Mouse (Mus musculus): ENCODE results near the gene H2-D1. TPM values are rescaled to one million over a fixed set of nuclear protein-coding genes. Genes with fewer than 3 reads are reported as not detected.
A peak's percentile ranks its signal among the peaks of the same experiment; 100 is the strongest.

Gene H2-D1
- total and polyA plus RNA-seq, 3 experiments: 659 to 944 (median 880) TPM

GRCm38 (mm10) chr17:35224641-35225040 is 37.9 kb upstream of the H2-D1 start:
- no peak overlapping the region for H3K9ac ChIP-seq (ENCODE audit: insufficient read depth, low read depth)
- dilution Hi-C loops (cut with MboI; ENCODE audit: extremely low pct_ligation_motif_present, extremely low pct_unique_long_range_greater_than_20kb, low sequenced_read_pairs) (no loop called here), in situ Hi-C loops (cut with MboI; ENCODE audit: low pct_ligation_motif_present, low pct_unique_long_range_greater_than_20kb, low sequenced_read_pairs) (no loop called here)
- no peak for DNase-seq (ENCODE audit: extremely low read depth)
- peaks cover 48 to 76% of the 10 kb centered on the region in 2 experiments for H3K36me3 ChIP-seq (replicated peaks in 1 of 2; ENCODE audit: control insufficient read depth in 1 of 2, insufficient read depth in 1 of 2, low read length in 1 of 2)
- H3K4me2 ChIP-seq (ENCODE audit: insufficient read depth, low read depth, poor library complexity, severe bottlenecking): no peak overlapping the region
- TF ChIP-seq MAZ (IDR thresholded peaks at IDR 0.05; ENCODE audit: low read depth, low read length) (no peak), ELF1 (IDR thresholded peaks at IDR 0.05; ENCODE audit: low read depth, low read length) (no peak), MAX (IDR thresholded peaks at IDR 0.05; ENCODE audit: low read length) (no peak), RCOR1 (conservative IDR thresholded peaks at IDR 0.05; ENCODE audit: low read depth, low read length) (no peak), SMC3 (IDR thresholded peaks at IDR 0.05; ENCODE audit: low read depth, low read length) (peak; percentile 13; the same call in 1 of the 2 replicates)
- peaks cover 21 to 76% of the 10 kb centered on the region in 2 experiments for H3K4me1 ChIP-seq (ENCODE audit: control insufficient read depth in 1 of 2, insufficient read depth in 2 of 2)
- no peak overlapping the region for H3K4me3 ChIP-seq (replicated peaks in 1 of 3; ENCODE audit: low read depth in 2 of 3, low read length in 2 of 3, poor library complexity in 1 of 3)
- H3K27me3 ChIP-seq (replicated peaks): no peaks in the 10 kb centered on the region
- H3K27ac ChIP-seq (ENCODE audit: insufficient read depth, low read depth): no peak overlapping the region
- H3K9me3 ChIP-seq (replicated peaks; ENCODE audit: low read length): no peaks in the 10 kb centered on the region
- no peaks in the 10 kb centered on the region; the same call in none of the 2 replicates for H3K79me2 ChIP-seq (replicated peaks; ENCODE audit: control insufficient read depth, extremely low read depth, insufficient read depth, poor library complexity, severe bottlenecking)

- no peak overlapping the region for H3K4me3 ChIP-seq (replicated peaks in 1 of 3; ENCODE audit: low read depth in 2 of 3, low read length in 2 of 3, poor library complexity in 1 of 3)
- H3K4me1 ChIP-seq (ENCODE audit: control insufficient read depth in 1 of 2, insufficient read depth in 2 of 2): peaks cover 15 to 75% of the 10 kb centered on the region in 2 experiments
- H3K27me3 ChIP-seq (replicated peaks): no peaks in the 10 kb centered on the region
- no peak for DNase-seq (ENCODE audit: extremely low read depth)
- in situ Hi-C loops (cut with MboI; ENCODE audit: low pct_ligation_motif_present, low pct_unique_long_range_greater_than_20kb, low sequenced_read_pairs) (no loop called here), dilution Hi-C loops (cut with MboI; ENCODE audit: extremely low pct_ligation_motif_present, extremely low pct_unique_long_range_greater_than_20kb, low sequenced_read_pairs) (no loop called here)
- H3K36me3 ChIP-seq (replicated peaks in 1 of 2; ENCODE audit: control insufficient read depth in 1 of 2, insufficient read depth in 1 of 2, low read length in 1 of 2): peaks cover 50 to 78% of the 10 kb centered on the region in 2 experiments
- no peak for TF ChIP-seq NRF1 (IDR thresholded peaks at IDR 0.05; ENCODE audit: low read depth, low read length)
- TF ChIP-seq IRF4 (IDR thresholded peaks at IDR 0.05; ENCODE audit: low read depth, low read length): no peak
- no peak for TF ChIP-seq NELFE (IDR thresholded peaks at IDR 0.05; ENCODE audit: low read depth, low read length)
- TF ChIP-seq SMC3 (IDR thresholded peaks at IDR 0.05; ENCODE audit: low read depth, low read length): no peak
- no peak for TF ChIP-seq ZC3H11A (IDR thresholded peaks at IDR 0.05; ENCODE audit: low read depth, low read length)
- TF ChIP-seq CTCF (conservative IDR thresholded peaks at IDR 0.05 in 1 of 2, IDR thresholded peaks at IDR 0.05 in 1 of 2; ENCODE audit: low read depth in 2 of 2, low read length in 2 of 2): no peak
- no peak for TF ChIP-seq POLR2A (IDR thresholded peaks at IDR 0.05; ENCODE audit: low read depth, low read length)
- TF ChIP-seq ZNF384 (IDR thresholded peaks at IDR 0.05; ENCODE audit: low read depth, low read length): no peak
- no peak for TF ChIP-seq UBTF (IDR thresholded peaks at IDR 0.05; ENCODE audit: low read depth, low read length)
- no peak for TF ChIP-seq CHD1 (IDR thresholded peaks at IDR 0.05; ENCODE audit: low read depth, low read length)
- no peak for TF ChIP-seq SIN3A (IDR thresholded peaks at IDR 0.05; ENCODE audit: low read length)
- TF ChIP-seq TBP (conservative IDR thresholded peaks at IDR 0.05; ENCODE audit: low read depth, low read length): no peak
- TF ChIP-seq ETS1 (conservative IDR thresholded peaks at IDR 0.05; ENCODE audit: low read depth, low read length): no peak
- no peak for TF ChIP-seq USF2 (conservative IDR thresholded peaks at IDR 0.05; ENCODE audit: low read depth, low read length)
- no peak overlapping the region for H3K4me2 ChIP-seq (ENCODE audit: insufficient read depth, low read depth, poor library complexity, severe bottlenecking)
- H3K9me3 ChIP-seq (replicated peaks; ENCODE audit: low read length): no peaks in the 10 kb centered on the region
- peaks cover 3% of the 10 kb centered on the region for H3K79me2 ChIP-seq (replicated peaks; ENCODE audit: control insufficient read depth, extremely low read depth, insufficient read depth, poor library complexity, severe bottlenecking)
- H3K9ac ChIP-seq (ENCODE audit: insufficient read depth, low read depth): no peak overlapping the region
- H3K27ac ChIP-seq (ENCODE audit: insufficient read depth, low read depth): no peak overlapping the region
Observed at GRCm38 (mm10) chr17:35225456-35225855, 37.1 kb upstream of the H2-D1 start.

All from CH12.LX (cell line).